Mouse (Mus musculus): ENCODE measurements around the gene Nasp. TPM values are rescaled to one million over a fixed set of nuclear protein-coding genes. Genes with fewer than 3 reads are reported as not detected.

Nasp gene
- total RNA-seq, 2 experiments from 2014 or later = 12.4 to 12.8 TPM

DNA sequence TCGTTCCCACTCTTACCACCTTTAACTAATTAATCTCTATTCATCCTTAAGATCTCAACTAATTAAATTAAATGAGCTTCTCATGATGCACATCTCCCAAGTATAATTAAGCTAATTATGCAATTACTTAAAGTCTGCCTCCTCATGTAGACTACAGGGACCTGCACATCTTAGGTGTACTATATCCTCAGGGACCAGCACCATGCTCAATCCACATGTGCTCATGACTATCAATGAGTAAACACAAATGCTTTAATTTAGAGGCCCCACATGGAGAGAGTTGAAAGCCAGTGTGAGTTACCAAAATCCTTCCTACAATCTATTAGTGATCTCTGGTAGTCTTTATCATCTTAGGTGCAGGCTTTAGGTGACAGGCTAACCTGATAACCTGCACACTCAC is 7.5 kb upstream of the Nasp start:
- DNase-seq = no peak

DNA sequence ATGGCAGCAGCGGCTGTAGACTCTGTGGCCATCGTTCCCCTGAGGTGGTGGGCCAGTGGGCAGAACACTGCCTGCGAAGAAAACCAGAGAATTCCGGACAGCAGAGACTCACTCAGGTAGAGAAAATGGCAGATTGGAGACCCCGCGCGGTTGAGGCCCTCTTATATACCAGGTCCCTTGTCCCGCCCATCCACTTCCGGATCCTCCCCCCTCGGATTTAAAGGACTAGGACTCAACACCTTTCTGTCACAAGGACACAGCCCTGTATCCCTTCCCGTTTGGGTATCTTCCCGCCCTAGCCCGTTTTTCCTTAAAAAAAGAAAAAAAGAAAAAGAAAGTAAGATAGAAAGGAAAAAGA is 403 bp downstream of the Nasp start:
- DNase-seq = peak; percentile 87

- DNase-seq = peak; percentile 75
Measured at GRCm38 (mm10) chr4:116626658-116627358, 933 bp downstream of the Nasp start.

- no peak for DNase-seq
Measured at GRCm38 (mm10) chr4:116624831-116625230, 2.9 kb downstream of the Nasp start.

- no peak for DNase-seq
Measured at GRCm38 (mm10) chr4:116615237-116615636, 12.5 kb downstream of the Nasp start.

- DNase-seq = no peak
Measured at GRCm38 (mm10) chr4:116612621-116613020, 15.1 kb downstream of the Nasp start.

- peak; percentile 84 for DNase-seq
Measured at GRCm38 (mm10) chr4:116596978-116597881, 30.5 kb downstream of the Nasp start.

DNA sequence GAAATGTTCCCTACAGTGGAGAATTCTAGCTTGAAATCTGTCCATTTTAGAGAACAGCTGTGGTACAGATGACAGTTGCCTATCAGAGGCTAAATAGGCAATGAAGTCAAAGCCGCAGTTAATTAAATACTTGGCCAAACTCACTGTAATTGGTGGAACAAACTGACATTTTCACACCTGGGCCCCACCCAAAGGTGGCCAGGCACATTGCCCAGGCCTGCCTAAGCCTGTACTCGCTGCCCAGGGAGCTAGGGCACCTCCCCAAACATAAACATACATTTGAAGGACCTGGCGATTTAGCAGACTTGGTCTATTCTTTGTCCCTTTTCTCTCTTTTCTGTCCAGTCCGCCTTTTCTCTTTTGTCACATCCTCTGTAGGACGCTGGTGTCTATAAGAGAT is 31.4 kb downstream of the Nasp start, which contains the start of gene Ccdc17:
Gene Ccdc17 (plus strand): TSS at position 276 of the 400 bp plus-strand sequence.
- no peak for DNase-seq

- no peak for DNase-seq
Measured at GRCm38 (mm10) chr4:116595793-116596192, 31.9 kb downstream of the Nasp start.

DNA sequence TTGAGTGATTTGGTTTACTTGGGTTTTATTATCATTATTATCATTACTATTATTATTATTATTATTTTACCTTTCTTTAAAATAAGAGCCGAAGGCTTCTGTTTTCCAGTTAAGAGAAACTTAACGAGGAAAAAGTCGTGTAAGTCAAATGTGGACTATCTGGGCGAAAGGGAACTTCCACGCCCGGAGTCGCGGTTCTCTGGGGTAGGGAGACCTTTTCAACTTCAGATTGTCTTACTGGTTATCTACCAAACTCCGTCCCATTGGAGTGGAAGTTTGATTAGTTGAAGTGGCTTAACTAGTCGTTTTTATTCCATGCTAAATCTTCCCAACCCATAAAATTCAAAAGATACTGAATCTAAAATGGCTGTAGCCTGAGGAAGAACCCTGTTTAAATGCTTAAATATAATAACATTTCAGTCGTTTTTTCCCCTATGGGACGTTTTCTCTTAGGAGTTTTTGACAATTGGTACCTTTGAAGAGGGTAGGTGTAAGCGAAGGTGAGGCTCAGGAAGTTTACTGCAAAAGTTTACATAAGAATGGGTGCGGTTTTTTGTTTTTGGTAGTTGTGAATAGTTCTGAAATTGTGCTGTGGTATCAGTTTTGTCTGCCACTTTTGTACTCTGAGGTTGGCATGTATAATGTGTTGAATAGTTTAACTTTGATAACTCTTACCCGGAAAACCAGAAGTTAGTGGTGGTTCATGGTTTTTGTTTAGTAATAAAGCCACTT is 69.4 kb downstream of the Nasp start:
- no peak for DNase-seq

GRCm38 (mm10) chr4:116557306-116558121 is 70.2 kb downstream of the Nasp start, which contains the start of gene Gpbp1l1:
TSS of gene Gpbp1l1 (plus strand) at chr4:116557658.
- DNase-seq = peak; percentile 97

GRCm38 (mm10) chr4:116556561-116557305 is 71.0 kb downstream of the Nasp start:
- DNase-seq = peak; percentile 92

DNA sequence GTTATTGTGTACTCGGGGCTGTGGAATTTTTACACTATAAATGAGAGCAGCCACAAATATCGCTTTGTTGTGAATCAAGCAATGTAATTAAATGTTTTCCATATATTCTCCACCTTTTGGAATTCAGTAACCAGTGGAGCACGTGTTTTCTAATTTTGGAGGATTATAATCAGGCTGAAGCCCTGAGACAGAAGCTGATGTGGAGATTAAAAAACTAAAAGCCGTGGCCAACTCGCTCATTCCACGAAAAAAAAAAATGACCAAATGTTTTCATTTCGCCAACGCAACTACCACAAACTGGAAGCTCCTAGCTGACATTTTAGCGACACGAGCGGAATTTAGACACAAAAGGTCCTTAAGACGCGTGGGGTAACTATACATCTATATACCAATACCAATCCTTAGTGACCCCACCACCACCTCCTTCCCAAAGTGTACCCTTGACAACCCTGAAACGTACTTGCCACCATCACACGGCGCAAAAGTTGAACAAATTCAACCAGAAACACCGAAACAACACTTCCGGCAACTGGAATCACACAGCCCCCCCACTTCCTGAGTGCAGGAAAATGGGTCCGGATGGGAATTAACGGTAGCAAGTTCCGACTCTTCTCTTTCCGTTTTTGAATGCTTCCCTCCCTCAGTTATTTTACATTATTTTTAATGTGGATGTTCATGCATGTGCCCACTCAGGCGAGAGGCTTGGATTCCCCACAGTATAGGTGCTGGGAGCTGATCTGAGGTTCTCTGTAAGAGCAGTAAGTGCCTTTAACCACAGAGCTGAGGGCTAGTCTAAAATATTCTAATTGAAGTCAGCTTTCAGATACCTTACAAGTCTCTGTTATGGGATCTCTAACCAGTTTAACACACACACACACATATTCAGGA is 72.1 kb downstream of the Nasp start, which contains the start of gene Tmem69:
Gene Tmem69 (minus strand): TSS at position 524 of the 888 bp plus-strand sequence.
- peak; percentile 64 for DNase-seq

DNA sequence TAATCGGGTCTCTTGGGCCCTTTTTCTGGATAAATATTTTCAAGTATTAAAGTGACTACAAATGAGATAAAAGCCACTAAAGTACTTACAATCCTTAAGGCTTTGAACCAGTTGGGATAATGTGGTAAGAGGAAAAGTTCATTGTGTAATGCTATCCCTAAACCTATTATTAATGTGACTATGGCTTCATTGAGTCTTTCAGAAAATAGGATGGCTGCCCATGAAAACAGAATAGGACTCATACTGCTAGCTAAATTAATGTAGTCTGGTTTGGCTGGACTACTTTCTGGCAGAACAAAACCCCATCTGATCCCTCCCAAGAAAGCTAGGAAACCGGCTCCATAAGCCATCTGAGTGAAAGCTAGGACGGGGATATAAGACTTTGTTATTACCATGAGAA is 74.7 kb downstream of the Nasp start:
- no peak for DNase-seq

Other genes starting within 250 kb of the Nasp start
- gene Mast2, start 163.8 kb downstream of the Nasp start, total RNA-seq (2021) = 10 to 100 TPM; 76.6 to 83.8 TPM
- 10 to 100 TPM; 11.0 to 14.6 TPM for gene Ipp, start 120.4 kb downstream of the Nasp start, total RNA-seq (2021)
- gene Tmem69, start 72.0 kb downstream of the Nasp start, total RNA-seq (2021) = 10 to 100 TPM; 14.1 to 18.7 TPM
- 10 to 100 TPM; 28.0 to 28.3 TPM for gene Gpbp1l1, start 70.3 kb downstream of the Nasp start, total RNA-seq (2021)
- 1 to 10 TPM; 1.4 to 1.8 TPM for gene Ccdc17, start 31.3 kb downstream of the Nasp start, total RNA-seq (2021)
- 100 to 1,000 TPM; 175 to 184 TPM for gene Akr1a1, start 23.7 kb upstream of the Nasp start, total RNA-seq (2021)
- 100 to 1,000 TPM; 229 to 254 TPM for gene Prdx1, start 57.6 kb upstream of the Nasp start, total RNA-seq (2021)
- gene Mmachc, start 80.5 kb upstream of the Nasp start, total RNA-seq (2021) = 10 to 100 TPM; 29.1 to 33.9 TPM
- 1 to 10 TPM; 2.6 to 3.5 TPM for gene Ccdc163, start 80.6 kb upstream of the Nasp start, total RNA-seq (2021)
- gene Tesk2, start 93.0 kb upstream of the Nasp start, total RNA-seq (2021) = 1 to 10 TPM; 1.3 to 1.5 TPM
- gene Toe1, start 179.7 kb upstream of the Nasp start, total RNA-seq (2021) = 1 to 10 TPM; 3.8 to 4.4 TPM
- 1 to 10 TPM; 1.0 to 1.5 TPM for gene Mutyh, start 179.8 kb upstream of the Nasp start, total RNA-seq (2021)
- 1 to 10 TPM; 2.0 to 2.3 TPM for gene Hpdl, start 193.8 kb upstream of the Nasp start, total RNA-seq (2021)
- gene Zswim5, start 249.4 kb upstream of the Nasp start, total RNA-seq (2021) = under 1 TPM; 0.11 to 0.13 TPM

Data from gastrocnemius, postnatal 25 days (tissue).